Mouse (Mus musculus) lung, adult 2 months (tissue): ENCODE measurements around the gene Ypel3.

Source experiments
- CTCF ChIP-seq: fragments of 200-500 bp; IDR thresholded peaks from 2 replicates; pipeline ENCODE4 v1.5.1; 2011; ENCODE audit warnings: mild to moderate bottlenecking, low read length, control low read depth; ENCODE audit not compliant: insufficient read depth
- POLR2A ChIP-seq: fragments of 200-500 bp; IDR thresholded peaks from 2 replicates; pipeline ENCODE4 v1.6.1; 2011; ENCODE audit warnings: low read depth, mild to moderate bottlenecking, control low read depth, low read length, borderline replicate concordance; ENCODE audit errors: extremely low read depth

DNA sequence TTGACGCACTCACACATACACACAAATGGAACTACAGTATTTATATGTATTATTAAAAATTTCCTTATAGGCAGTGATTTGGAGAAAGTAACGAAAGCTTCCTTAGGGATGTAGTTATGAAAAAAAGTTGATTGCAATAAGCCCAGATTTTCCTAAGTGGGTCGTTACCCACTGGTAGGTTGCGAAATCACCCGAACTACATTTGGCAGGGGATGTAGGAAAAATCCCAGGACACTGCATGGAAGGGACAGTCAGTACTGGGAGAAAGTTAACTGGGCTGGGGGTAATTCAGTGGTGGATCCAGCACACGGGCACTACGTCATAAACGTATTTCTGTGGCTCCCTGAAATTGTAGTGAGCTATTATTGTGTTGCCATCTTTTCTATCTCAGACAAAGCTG lies 39.7 kb downstream of the Ypel3 start:
- no peak for TF ChIP-seq POLR2A
- TF ChIP-seq CTCF = no peak
